Mouse (Mus musculus): Measurements from ENCODE around the gene Ciita. TPM values are rescaled to one million over a fixed set of nuclear protein-coding genes. Genes with fewer than 3 reads are reported as not detected.

Ciita gene
- 0.49 and 0.56 TPM in 2 replicates for polyA plus RNA-seq (2015; fragmentation: Nextera tagmentation; extraction: Ambion mirVana)

GRCm38 (mm10) chr16:10479857-10480256 is at the start of gene Ciita:
TSS of gene Ciita (plus strand) at chr16:10480059.
- no peaks in the 10 kb centered on the region for H3K27me3 ChIP-seq (ENCODE audit: control insufficient read depth, insufficient read depth, low read length)
- H3K4me2 ChIP-seq (ENCODE audit: low read depth, low read length) = no peak within 1 kb of the TSS
- H3K9ac ChIP-seq (ENCODE audit: low read length) = no peak within 1 kb of the TSS
- no peak for ATAC-seq (ENCODE audit: insufficient read depth, low FRiP score)
- H3K27ac ChIP-seq (ENCODE audit: low read length) = no peak within 1 kb of the TSS
- H3K36me3 ChIP-seq (ENCODE audit: control insufficient read depth, insufficient read depth, low read length) = no peaks in the 10 kb centered on the region
- no peaks in the 10 kb centered on the region for H3K4me1 ChIP-seq (ENCODE audit: control insufficient read depth, insufficient read depth, low read length)
- WGBS = 65% methylated on average over 5 of the region's 5 CpGs
- no peak within 1 kb of the TSS for H3K4me3 ChIP-seq (replicated peaks; ENCODE audit: low read length)
- no peaks in the 10 kb centered on the region for H3K9me3 ChIP-seq (replicated peaks; ENCODE audit: control insufficient read depth, low read length)

GRCm38 (mm10) chr16:10431911-10432310 is 47.9 kb upstream of the Ciita start:
- no peaks in the 10 kb centered on the region for H3K36me3 ChIP-seq (ENCODE audit: control insufficient read depth, insufficient read depth, low read length)
- H3K9me3 ChIP-seq (replicated peaks; ENCODE audit: control insufficient read depth, low read length) = no peaks in the 10 kb centered on the region
- no peak overlapping the region for H3K4me3 ChIP-seq (replicated peaks; ENCODE audit: low read length)
- no peaks in the 10 kb centered on the region for H3K27me3 ChIP-seq (ENCODE audit: control insufficient read depth, insufficient read depth, low read length)
- H3K4me1 ChIP-seq (ENCODE audit: control insufficient read depth, insufficient read depth, low read length) = no peaks in the 10 kb centered on the region
- ATAC-seq (ENCODE audit: insufficient read depth, low FRiP score) = no peak
- H3K9ac ChIP-seq (ENCODE audit: low read length) = no peak overlapping the region
- WGBS = 66% methylated on average over 1 of the region's 1 CpGs
- no peak overlapping the region for H3K4me2 ChIP-seq (ENCODE audit: low read depth, low read length)
- H3K27ac ChIP-seq (ENCODE audit: low read length) = no peak overlapping the region

GRCm38 (mm10) chr16:10432387-10432786 is 47.5 kb upstream of the Ciita start:
- 78% methylated on average over 4 of the region's 4 CpGs for WGBS
- no peaks in the 10 kb centered on the region for H3K4me1 ChIP-seq (ENCODE audit: control insufficient read depth, insufficient read depth, low read length)
- H3K27me3 ChIP-seq (ENCODE audit: control insufficient read depth, insufficient read depth, low read length) = no peaks in the 10 kb centered on the region
- no peaks in the 10 kb centered on the region for H3K36me3 ChIP-seq (ENCODE audit: control insufficient read depth, insufficient read depth, low read length)
- H3K4me2 ChIP-seq (ENCODE audit: low read depth, low read length) = no peak overlapping the region
- no peak for ATAC-seq (ENCODE audit: insufficient read depth, low FRiP score)
- H3K9ac ChIP-seq (ENCODE audit: low read length) = no peak overlapping the region
- no peak overlapping the region for H3K4me3 ChIP-seq (replicated peaks; ENCODE audit: low read length)
- H3K27ac ChIP-seq (ENCODE audit: low read length) = no peak overlapping the region
- H3K9me3 ChIP-seq (replicated peaks; ENCODE audit: control insufficient read depth, low read length) = no peaks in the 10 kb centered on the region

- H3K27ac ChIP-seq (ENCODE audit: low read length) = no peak overlapping the region
- H3K4me1 ChIP-seq (ENCODE audit: control insufficient read depth, insufficient read depth, low read length) = no peaks in the 10 kb centered on the region
- H3K9ac ChIP-seq (ENCODE audit: low read length) = no peak overlapping the region
- H3K4me3 ChIP-seq (replicated peaks; ENCODE audit: low read length) = no peak overlapping the region
- H3K27me3 ChIP-seq (ENCODE audit: control insufficient read depth, insufficient read depth, low read length) = no peaks in the 10 kb centered on the region
- H3K36me3 ChIP-seq (ENCODE audit: control insufficient read depth, insufficient read depth, low read length) = no peaks in the 10 kb centered on the region
- no peak overlapping the region for H3K4me2 ChIP-seq (ENCODE audit: low read depth, low read length)
- 86% methylated on average over 5 of the region's 5 CpGs for WGBS
- no peaks in the 10 kb centered on the region for H3K9me3 ChIP-seq (replicated peaks; ENCODE audit: control insufficient read depth, low read length)
- no peak for ATAC-seq (ENCODE audit: insufficient read depth, low FRiP score)
These were observed 46.5 kb upstream of the Ciita start for GRCm38 (mm10) chr16:10433344-10433743.

GRCm38 (mm10) chr16:10436166-10436565 is 43.7 kb upstream of the Ciita start:
- H3K36me3 ChIP-seq (ENCODE audit: control insufficient read depth, insufficient read depth, low read length) = no peaks in the 10 kb centered on the region
- no peak overlapping the region for H3K4me3 ChIP-seq (replicated peaks; ENCODE audit: low read length)
- no peak overlapping the region for H3K4me2 ChIP-seq (ENCODE audit: low read depth, low read length)
- ATAC-seq (ENCODE audit: insufficient read depth, low FRiP score) = no peak
- H3K9me3 ChIP-seq (replicated peaks; ENCODE audit: control insufficient read depth, low read length) = no peaks in the 10 kb centered on the region
- WGBS = 81% methylated on average over 6 of the region's 6 CpGs
- H3K4me1 ChIP-seq (ENCODE audit: control insufficient read depth, insufficient read depth, low read length) = no peaks in the 10 kb centered on the region
- H3K9ac ChIP-seq (ENCODE audit: low read length) = no peak overlapping the region
- H3K27me3 ChIP-seq (ENCODE audit: control insufficient read depth, insufficient read depth, low read length) = no peaks in the 10 kb centered on the region
- H3K27ac ChIP-seq (ENCODE audit: low read length) = no peak overlapping the region

- Histone ChIP-seq H3K9me3 (replicated peaks; ENCODE audit: control insufficient read depth, low read length) (no peaks in the 10 kb centered on the region), H3K4me2 (ENCODE audit: low read depth, low read length) (no peak overlapping the region), H3K4me1 (ENCODE audit: control insufficient read depth, insufficient read depth, low read length) (no peaks in the 10 kb centered on the region), H3K4me3 (replicated peaks; ENCODE audit: low read length) (no peak overlapping the region), H3K27me3 (ENCODE audit: control insufficient read depth, insufficient read depth, low read length) (no peaks in the 10 kb centered on the region), H3K27ac (ENCODE audit: low read length) (no peak overlapping the region), H3K36me3 (ENCODE audit: control insufficient read depth, insufficient read depth, low read length) (no peaks in the 10 kb centered on the region), H3K9ac (ENCODE audit: low read length) (no peak overlapping the region)
- 83% methylated on average over 5 of the region's 5 CpGs for WGBS
- no peak for ATAC-seq (ENCODE audit: insufficient read depth, low FRiP score)
These were observed 41.8 kb upstream of the Ciita start for GRCm38 (mm10) chr16:10438055-10438454.

GRCm38 (mm10) chr16:10441328-10441727 is 38.5 kb upstream of the Ciita start:
- no peak overlapping the region for H3K4me3 ChIP-seq (replicated peaks; ENCODE audit: low read length)
- no peaks in the 10 kb centered on the region for H3K36me3 ChIP-seq (ENCODE audit: control insufficient read depth, insufficient read depth, low read length)
- H3K27ac ChIP-seq (ENCODE audit: low read length) = no peak overlapping the region
- no peak for ATAC-seq (ENCODE audit: insufficient read depth, low FRiP score)
- H3K4me1 ChIP-seq (ENCODE audit: control insufficient read depth, insufficient read depth, low read length) = no peaks in the 10 kb centered on the region
- H3K9ac ChIP-seq (ENCODE audit: low read length) = no peak overlapping the region
- H3K9me3 ChIP-seq (replicated peaks; ENCODE audit: control insufficient read depth, low read length) = no peaks in the 10 kb centered on the region
- H3K27me3 ChIP-seq (ENCODE audit: control insufficient read depth, insufficient read depth, low read length) = no peaks in the 10 kb centered on the region
- 87% methylated on average over 6 of the region's 6 CpGs for WGBS
- no peak overlapping the region for H3K4me2 ChIP-seq (ENCODE audit: low read depth, low read length)

- WGBS = 88% methylated on average over 4 of the region's 4 CpGs
- Histone ChIP-seq H3K4me1 (ENCODE audit: control insufficient read depth, insufficient read depth, low read length) (no peaks in the 10 kb centered on the region), H3K9me3 (replicated peaks; ENCODE audit: control insufficient read depth, low read length) (no peaks in the 10 kb centered on the region), H3K27ac (ENCODE audit: low read length) (no peak overlapping the region), H3K27me3 (ENCODE audit: control insufficient read depth, insufficient read depth, low read length) (no peaks in the 10 kb centered on the region), H3K4me2 (ENCODE audit: low read depth, low read length) (no peak overlapping the region), H3K36me3 (ENCODE audit: control insufficient read depth, insufficient read depth, low read length) (no peaks in the 10 kb centered on the region), H3K9ac (ENCODE audit: low read length) (no peak overlapping the region), H3K4me3 (replicated peaks; ENCODE audit: low read length) (no peak overlapping the region)
- no peak for ATAC-seq (ENCODE audit: insufficient read depth, low FRiP score)
These were observed 38.1 kb upstream of the Ciita start for GRCm38 (mm10) chr16:10441761-10442160.

- H3K4me1 ChIP-seq (ENCODE audit: control insufficient read depth, insufficient read depth, low read length) = no peaks in the 10 kb centered on the region
- ATAC-seq (ENCODE audit: insufficient read depth, low FRiP score) = no peak
- no peak overlapping the region for H3K4me2 ChIP-seq (ENCODE audit: low read depth, low read length)
- H3K27me3 ChIP-seq (ENCODE audit: control insufficient read depth, insufficient read depth, low read length) = no peaks in the 10 kb centered on the region
- no peaks in the 10 kb centered on the region for H3K36me3 ChIP-seq (ENCODE audit: control insufficient read depth, insufficient read depth, low read length)
- H3K9me3 ChIP-seq (replicated peaks; ENCODE audit: control insufficient read depth, low read length) = no peaks in the 10 kb centered on the region
- no peak overlapping the region for H3K9ac ChIP-seq (ENCODE audit: low read length)
- H3K27ac ChIP-seq (ENCODE audit: low read length) = no peak overlapping the region
- no peak overlapping the region for H3K4me3 ChIP-seq (replicated peaks; ENCODE audit: low read length)
These were observed 36.1 kb upstream of the Ciita start for GRCm38 (mm10) chr16:10443723-10444122.
